Mouse (Mus musculus) right cerebral cortex, postnatal 10 days (tissue): ENCODE results near the gene Cnih1.
A peak's percentile ranks its signal among the peaks of the same experiment; 100 is the strongest.
"Not testable (repeated sequence)": the region's sequence is repeated elsewhere in the genome, so short reads cannot be mapped to it uniquely, and the experiment has no call there.

ENCODE experiments used
- DNase-seq, 2 experiments: peaks; one replicate each; pipeline ENCODE4 v3.0.0; 2021; ENCODE audit warnings: low spot score in 2 of 2

Gene Cnih1

GRCm38 (mm10) chr14:46788505-46788901, 292 bp upstream of the Cnih1 start:
- DNase-seq, result peak in 1 of 2 experiments; percentile 17

GRCm38 (mm10) chr14:46787454-46787786, 791 bp downstream of the Cnih1 start:
- DNase-seq, result no peak

- no peak for DNase-seq
These were observed 3.0 kb downstream of the Cnih1 start for GRCm38 (mm10) chr14:46785247-46785646.

GRCm38 (mm10) chr14:46783327-46783926, 4.8 kb downstream of the Cnih1 start:
- DNase-seq, result no peak

- DNase-seq, result no peak
These were observed 5.9 kb downstream of the Cnih1 start for GRCm38 (mm10) chr14:46782187-46782828.

- DNase-seq, result no peak
These were observed 7.1 kb downstream of the Cnih1 start for GRCm38 (mm10) chr14:46781086-46781485.

- no peak for DNase-seq
These were observed 9.0 kb downstream of the Cnih1 start for GRCm38 (mm10) chr14:46779217-46779616.

- no peak for DNase-seq
These were observed 9.5 kb downstream of the Cnih1 start for GRCm38 (mm10) chr14:46778756-46779155.

- DNase-seq, result peak in 1 of 2 experiments; percentile 6
These were observed 18.2 kb downstream of the Cnih1 start for GRCm38 (mm10) chr14:46770036-46770435.

- DNase-seq, result peak; percentile 69 to 79
These were observed 21.1 kb downstream of the Cnih1 start for GRCm38 (mm10) chr14:46767116-46767515.

GRCm38 (mm10) chr14:46761186-46761585, 27.0 kb downstream of the Cnih1 start:
- DNase-seq, result no peak

GRCm38 (mm10) chr14:46760355-46761029, 27.7 kb downstream of the Cnih1 start, which contains the start of gene Cdkn3:
Cdkn3 (plus strand) TSS chr14:46760541.
- peak; percentile 94 for DNase-seq

GRCm38 (mm10) chr14:46759970-46760354, 28.2 kb downstream of the Cnih1 start:
- no peak for DNase-seq

GRCm38 (mm10) chr14:46757736-46758135, 30.5 kb downstream of the Cnih1 start:
- no peak for DNase-seq

- DNase-seq, result no peak
These were observed 32.4 kb downstream of the Cnih1 start for GRCm38 (mm10) chr14:46755851-46756250.

- DNase-seq, result not testable (repeated sequence)
These were observed 33.8 kb downstream of the Cnih1 start for GRCm38 (mm10) chr14:46754371-46754770.

GRCm38 (mm10) chr14:46745413-46745812, 42.8 kb downstream of the Cnih1 start:
- DNase-seq, result no peak

GRCm38 (mm10) chr14:46742674-46743073, 45.5 kb downstream of the Cnih1 start:
- no peak for DNase-seq

GRCm38 (mm10) chr14:46737346-46737745, 50.9 kb downstream of the Cnih1 start:
- DNase-seq, result not testable (repeated sequence)

- no peak for DNase-seq
These were observed 51.8 kb downstream of the Cnih1 start for GRCm38 (mm10) chr14:46736366-46736765.

GRCm38 (mm10) chr14:46734761-46735455, 53.3 kb downstream of the Cnih1 start:
- no peak for DNase-seq

- no peak for DNase-seq
These were observed 53.9 kb downstream of the Cnih1 start for GRCm38 (mm10) chr14:46734262-46734661.
